Mouse (Mus musculus) fibroblast of lung, adult 2 months (primary cell): ENCODE data around the gene Ccdc126.

ENCODE experiments used
- DNase-seq: peaks from one replicate; pipeline ENCODE4 v3.0.0-alpha.2; 2011; ENCODE audit warnings: low read depth

Ccdc126 gene

GRCm38 (mm10) chr6:49343737-49344469 lies 24.8 kb downstream of the Ccdc126 start:
- no peak for DNase-seq

DNA sequence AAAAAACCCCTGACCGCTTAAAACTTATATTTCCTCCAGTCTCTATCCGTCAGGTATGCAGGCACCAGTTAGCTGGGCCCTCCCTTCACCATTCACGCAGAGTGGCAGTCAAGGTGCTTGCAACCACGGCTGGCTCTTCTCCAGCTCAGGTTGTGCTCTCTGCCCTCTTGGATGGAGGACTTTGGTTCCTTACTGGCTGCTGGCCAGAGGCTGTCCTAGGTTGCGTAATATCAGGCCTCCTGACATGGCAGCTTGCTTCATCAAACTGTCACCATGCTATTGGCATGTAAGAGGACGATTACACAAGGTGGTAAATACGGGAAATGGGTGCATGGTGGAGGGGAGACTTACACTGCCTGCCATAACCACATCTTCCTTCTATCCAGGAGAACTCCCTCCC lies 30.8 kb downstream of the Ccdc126 start:
- no peak for DNase-seq

DNA sequence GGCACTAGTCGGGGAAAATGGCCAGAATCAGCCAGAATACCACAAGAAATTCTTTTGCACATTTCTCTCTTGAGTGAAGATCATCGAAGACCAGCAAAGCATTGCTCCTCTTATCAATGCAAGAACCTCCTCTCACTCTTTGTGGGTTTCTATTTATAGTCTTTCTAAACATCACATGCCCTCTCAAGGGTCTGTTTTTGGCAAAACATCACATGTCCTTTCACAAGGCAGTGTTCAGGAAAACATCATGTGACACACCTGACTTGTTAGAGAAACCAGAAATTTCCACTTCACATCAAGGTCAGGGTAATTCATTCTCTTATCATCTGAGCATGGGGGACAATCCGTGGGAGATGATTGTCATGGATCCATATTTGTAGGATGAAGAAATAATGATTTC lies 35.5 kb downstream of the Ccdc126 start:
- no peak for DNase-seq

- no peak for DNase-seq
Observed at GRCm38 (mm10) chr6:49355171-49355570, 36.1 kb downstream of the Ccdc126 start.

DNA sequence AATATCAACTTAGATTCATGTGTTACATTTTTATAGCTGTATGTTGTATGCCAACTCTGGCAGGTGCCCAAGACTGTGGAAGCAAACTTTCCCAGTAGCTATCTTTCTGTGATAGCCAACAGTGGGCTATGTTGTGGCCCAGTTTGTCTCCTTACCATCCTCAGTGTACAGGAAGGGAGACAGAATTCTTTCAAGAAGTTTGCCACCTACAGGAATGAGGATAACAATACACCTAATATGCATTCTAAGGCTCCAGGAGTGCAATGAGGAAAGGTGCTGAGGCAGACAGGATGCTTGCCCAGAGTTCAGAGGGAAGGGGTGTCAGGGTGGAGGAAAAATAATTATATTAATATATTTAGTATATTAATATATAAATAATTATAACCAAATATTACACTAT lies 41.3 kb downstream of the Ccdc126 start:
- DNase-seq: no peak

DNA sequence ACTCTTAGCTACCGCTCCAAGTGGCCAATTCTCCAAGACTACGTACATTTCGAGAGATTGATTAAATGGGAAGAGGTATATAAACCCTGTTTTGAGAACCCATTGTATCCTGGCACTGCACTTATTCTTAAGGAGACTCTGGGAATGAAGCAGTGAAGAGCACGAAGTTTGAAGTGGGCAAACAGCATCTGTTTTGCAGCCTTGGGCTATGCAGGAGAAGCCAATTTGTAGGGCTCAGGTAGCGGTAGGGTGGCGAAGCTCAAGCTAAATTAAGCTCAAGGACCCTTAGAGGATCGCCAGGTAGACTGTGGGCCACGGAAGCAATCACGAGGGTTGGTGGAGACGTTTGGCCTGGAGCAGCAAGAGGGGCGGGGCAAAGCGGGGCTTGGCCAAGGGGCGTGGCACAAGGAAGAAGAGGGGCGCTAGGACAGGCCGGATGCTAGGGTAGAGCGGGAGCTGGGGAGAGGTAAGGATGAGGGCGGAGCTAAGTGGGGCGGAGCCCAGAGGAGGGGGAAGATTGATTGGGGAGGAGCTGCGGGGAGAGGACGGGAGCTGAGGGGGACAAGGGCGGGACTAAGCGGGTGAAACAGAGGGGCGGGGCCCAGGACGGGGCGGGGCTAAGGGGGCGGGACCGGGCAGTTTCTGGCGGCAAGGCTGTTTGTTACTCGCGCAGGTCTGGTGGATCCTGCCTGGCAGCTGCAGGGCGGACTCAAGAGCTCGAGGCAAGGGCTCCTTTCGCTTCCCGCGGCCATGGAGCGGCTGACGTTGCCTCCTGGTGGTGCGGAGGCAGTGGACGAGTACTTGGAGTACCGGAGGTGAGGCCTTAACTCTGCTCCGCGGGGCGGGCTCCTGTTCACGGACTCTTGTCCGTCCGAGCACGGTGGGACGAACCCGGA lies 48.3 kb downstream of the Ccdc126 start, which contains the start of gene Fam221a:
Gene Fam221a, plus strand, starts transcription at position 581 of the 896 bp plus-strand sequence.
- DNase-seq: peak; percentile 67

GRCm38 (mm10) chr6:49368212-49368611 lies 49.1 kb downstream of the Ccdc126 start:
- no peak for DNase-seq

GRCm38 (mm10) chr6:49372705-49373104 lies 53.6 kb downstream of the Ccdc126 start:
- DNase-seq: no peak

- DNase-seq: no peak
Observed at GRCm38 (mm10) chr6:49373943-49374342, 54.9 kb downstream of the Ccdc126 start.

GRCm38 (mm10) chr6:49378328-49378727 lies 59.3 kb downstream of the Ccdc126 start:
- DNase-seq: no peak
